Mouse (Mus musculus): Measurements from ENCODE around the gene Flt3. TPM values are rescaled to one million over a fixed set of nuclear protein-coding genes. Genes with fewer than 3 reads are reported as not detected.
A peak's percentile ranks its signal among the peaks of the same experiment; 100 is the strongest.

Gene Flt3
- total RNA-seq, 2 experiments from 2014 or later, result 0.08 to 0.10 TPM

- intact Hi-C loops (cut with DNase I), result no loop called here
- DNase-seq (ENCODE audit: low spot score), result no peak
Measured at GRCm38 (mm10) chr5:147357536-147357935, 42.8 kb downstream of the Flt3 start.

- no peak for DNase-seq (ENCODE audit: low spot score)
- intact Hi-C loops (cut with DNase I), result no loop called here
Measured at GRCm38 (mm10) chr5:147356260-147357055, 43.8 kb downstream of the Flt3 start.

- intact Hi-C loops (cut with DNase I), result no loop called here
- no peak for DNase-seq (ENCODE audit: low spot score)
Measured at GRCm38 (mm10) chr5:147355788-147356187, 44.5 kb downstream of the Flt3 start.

- no peak for DNase-seq (ENCODE audit: low spot score)
- intact Hi-C loops (cut with DNase I), result no loop called here
Measured at GRCm38 (mm10) chr5:147354985-147355384, 45.3 kb downstream of the Flt3 start.

- intact Hi-C loops (cut with DNase I), result no loop called here
- no peak for DNase-seq (ENCODE audit: low spot score)
Measured at GRCm38 (mm10) chr5:147354161-147354780, 46.0 kb downstream of the Flt3 start.

- intact Hi-C loops (cut with DNase I), result no loop called here
- no peak for DNase-seq (ENCODE audit: low spot score)
Measured at GRCm38 (mm10) chr5:147351931-147352330, 48.4 kb downstream of the Flt3 start.

- DNase-seq (ENCODE audit: low spot score), result no peak
- intact Hi-C loops (cut with DNase I), result no loop called here
Measured at GRCm38 (mm10) chr5:147345981-147346380, 54.3 kb downstream of the Flt3 start.

- no peak for DNase-seq (ENCODE audit: low spot score)
- intact Hi-C loops (cut with DNase I), result no loop called here
Measured at GRCm38 (mm10) chr5:147343904-147344303, 56.4 kb downstream of the Flt3 start.

- intact Hi-C loops (cut with DNase I), result no loop called here
- DNase-seq (ENCODE audit: low spot score), result no peak
Measured at GRCm38 (mm10) chr5:147342901-147343300, 57.4 kb downstream of the Flt3 start.

GRCm38 (mm10) chr5:147340741-147341414, 59.4 kb downstream of the Flt3 start:
- intact Hi-C loops (cut with DNase I), result no loop called here
- no peak for DNase-seq (ENCODE audit: low spot score)

GRCm38 (mm10) chr5:147339560-147339959, 60.7 kb downstream of the Flt3 start:
- intact Hi-C loops (cut with DNase I), result no loop called here
- no peak for DNase-seq (ENCODE audit: low spot score)

- intact Hi-C loops (cut with DNase I), result no loop called here
- DNase-seq (ENCODE audit: low spot score), result no peak
Measured at GRCm38 (mm10) chr5:147338967-147339366, 61.3 kb downstream of the Flt3 start.

- intact Hi-C loops (cut with DNase I), result no loop called here
- DNase-seq (ENCODE audit: low spot score), result no peak
Measured at GRCm38 (mm10) chr5:147332711-147333110, 67.6 kb downstream of the Flt3 start.

- no peak for DNase-seq (ENCODE audit: low spot score)
Measured at GRCm38 (mm10) chr5:147331547-147331946, 68.7 kb downstream of the Flt3 start.

GRCm38 (mm10) chr5:147329946-147330345, 70.3 kb downstream of the Flt3 start:
- intact Hi-C loops (cut with DNase I), result no loop called here
- DNase-seq (ENCODE audit: low spot score), result no peak

More at GRCm38 (mm10) chr5:147331547-147331946, 68.7 kb downstream of the Flt3 start:
- intact Hi-C loops (cut with DNase I), result no loop called here

GRCm38 (mm10) chr5:147327636-147328035, 72.7 kb downstream of the Flt3 start:
- intact Hi-C loops (cut with DNase I), result no loop called here
- DNase-seq (ENCODE audit: low spot score), result no peak

- no peak for DNase-seq (ENCODE audit: low spot score)
- intact Hi-C loops (cut with DNase I), result no loop called here
Measured at GRCm38 (mm10) chr5:147325931-147326330, 74.4 kb downstream of the Flt3 start.

- intact Hi-C loops (cut with DNase I), result no loop called here
- DNase-seq (ENCODE audit: low spot score), result peak; percentile 15
Measured at GRCm38 (mm10) chr5:147323237-147323917, 76.9 kb downstream of the Flt3 start.

GRCm38 (mm10) chr5:147322183-147322582, 78.1 kb downstream of the Flt3 start, which contains the start of gene Urad:
TSS of gene Urad (minus strand) at chr5:147322440.
- intact Hi-C loops (cut with DNase I), result no loop called here
- DNase-seq (ENCODE audit: low spot score), result no peak

GRCm38 (mm10) chr5:147319653-147320052, 80.6 kb downstream of the Flt3 start:
- intact Hi-C loops (cut with DNase I), result loop anchor here (1.0 to 10.0 kb wide), 7 partner anchors 92 to 645 kb away; no protein-coding TSS in a partner anchor
- DNase-seq (ENCODE audit: low spot score), result no peak

All from heart, postnatal 25 days (tissue).